Mouse (Mus musculus) embryonic facial prominence, embryonic 15.5 days (tissue): ENCODE data around the gene Hk3. TPM values are rescaled to one million over a fixed set of nuclear protein-coding genes. Genes with fewer than 3 reads are reported as not detected.

Source experiments
- ATAC-seq: fragments of 200-750 bp; cut with Nextera tagmentation; 2 replicates; pipeline ENCODE4 v1.8.0; 2017; ENCODE audit warnings: low read depth, moderate TSS enrichment; ENCODE audit not compliant: insufficient number of reproducible peaks, low FRiP score, low TSS enrichment
- H3K27ac ChIP-seq: fragments of 300-500 bp; sonication (generic); replicated peaks from 2 replicates; pipeline ENCODE4 v1.5.1; 2015; ENCODE audit warnings: mild to moderate bottlenecking, inconsistent platforms
- H3K27me3 ChIP-seq: fragments of 300-500 bp; sonication (generic); 2 replicates; pipeline ENCODE4 v1.6.1; 2015; ENCODE audit warnings: inconsistent platforms
- H3K36me3 ChIP-seq: fragments of 300-500 bp; sonication (generic); 2 replicates; pipeline ENCODE4 v1.6.1; 2015; ENCODE audit warnings: mild to moderate bottlenecking, inconsistent platforms
- H3K4me1 ChIP-seq: fragments of 300-500 bp; sonication (generic); 2 replicates; pipeline ENCODE4 v1.6.1; 2015; ENCODE audit warnings: inconsistent platforms
- H3K4me2 ChIP-seq: fragments of 300-500 bp; sonication (generic); replicated peaks from 2 replicates; pipeline ENCODE4 v1.6.1; 2015; ENCODE audit warnings: mild to moderate bottlenecking, inconsistent platforms
- H3K4me3 ChIP-seq: fragments of 300-500 bp; sonication (generic); replicated peaks from 2 replicates; pipeline ENCODE4 v1.5.1; 2015; ENCODE audit warnings: mild to moderate bottlenecking, inconsistent platforms
- H3K9ac ChIP-seq: fragments of 300-500 bp; sonication (generic); 2 replicates; pipeline ENCODE4 v1.6.1; 2015; ENCODE audit warnings: inconsistent platforms
- H3K9me3 ChIP-seq: fragments of 300-500 bp; sonication (generic); replicated peaks from 2 replicates; pipeline ENCODE4 v1.6.1; 2016; ENCODE audit warnings: inconsistent platforms
- WGBS: fragments of 180-500 bp; shearing (Covaris S2); methylation state at CpG from one replicate; pipeline ENCODE4 v1.1.7; 2015; 5-methylcytosine and 5-hydroxymethylcytosine counted together
- polyA plus RNA-seq: library from polyadenylated mRNA; unstranded; fragments of >200 nt; fragmentation: Nextera tagmentation; extraction: Ambion mirVana; gene quantifications from 2 replicates; pipeline ENCODE4 v1.2.1, GENCODE M21; 2015

Gene Hk3
- polyA plus RNA-seq, 1 experiment from 2014 or later, result 2.5 TPM

DNA sequence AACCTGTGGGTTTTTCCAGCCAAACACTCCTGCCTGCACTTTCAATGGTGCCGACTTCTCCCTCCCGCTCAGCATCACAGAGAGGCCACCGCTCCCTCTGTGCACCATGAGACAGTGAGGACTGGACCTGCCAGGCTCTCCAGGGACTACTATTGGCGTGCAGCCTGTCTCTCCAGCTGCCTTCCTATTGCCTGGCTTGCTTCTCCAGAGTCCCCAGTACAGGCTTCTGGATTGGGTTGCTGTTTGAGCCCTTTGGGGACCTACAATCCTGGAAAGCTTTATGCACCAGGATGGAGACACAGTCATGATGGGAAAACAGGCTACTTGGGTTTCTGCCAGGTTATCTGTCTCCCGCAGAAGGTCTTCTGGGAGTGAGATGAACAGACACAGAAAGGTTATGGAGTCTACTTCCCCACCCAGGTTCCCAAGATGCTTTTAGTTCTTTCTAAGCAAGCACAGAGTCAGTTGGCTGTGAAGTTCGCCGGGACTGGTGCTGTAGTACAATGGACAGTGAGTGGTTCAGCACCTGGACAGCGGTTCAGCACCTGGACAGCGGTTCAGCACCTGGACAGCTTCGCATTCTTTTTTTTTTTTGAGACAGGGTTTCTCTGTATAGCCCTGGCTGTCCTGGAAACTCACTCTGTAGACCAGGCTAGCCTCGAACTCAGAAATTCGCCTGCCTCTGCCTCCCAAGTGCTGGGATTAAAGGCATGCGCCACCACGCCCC lies 50.5 kb downstream of the Hk3 start:
- ATAC-seq, result no peak
- H3K27me3 ChIP-seq, result peaks cover 9% of the 10 kb centered on the region
- no peaks in the 10 kb centered on the region for H3K36me3 ChIP-seq
- no peak overlapping the region for H3K4me2 ChIP-seq
- H3K9ac ChIP-seq, result no peak overlapping the region
- WGBS, result 35% methylated on average over 14 of the region's 14 CpGs
- H3K9me3 ChIP-seq, result no peaks in the 10 kb centered on the region
- no peak overlapping the region for H3K4me3 ChIP-seq
- no peaks in the 10 kb centered on the region for H3K4me1 ChIP-seq
- no peak overlapping the region for H3K27ac ChIP-seq

DNA sequence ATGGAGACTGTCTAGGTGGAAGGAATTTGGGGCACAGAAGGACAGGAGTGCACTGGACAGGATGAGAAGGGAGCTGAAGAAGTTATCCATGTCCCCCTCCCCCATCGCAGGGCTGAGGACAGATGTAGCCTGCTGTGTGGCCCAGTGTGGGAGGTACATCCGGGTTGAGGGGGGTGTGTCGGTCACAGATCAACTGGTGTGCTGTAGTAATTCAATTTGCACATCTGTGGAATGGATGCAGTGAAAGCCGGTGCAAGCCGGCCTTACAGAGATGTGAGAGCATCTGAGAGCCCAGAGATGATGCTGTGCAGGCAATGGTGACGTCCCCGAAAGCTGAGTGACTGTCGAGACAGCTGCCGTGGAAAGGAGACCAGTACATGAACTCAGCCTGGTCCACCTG lies 51.7 kb downstream of the Hk3 start:
- Histone ChIP-seq H3K4me3 (no peak overlapping the region), H3K4me2 (no peak overlapping the region), H3K9me3 (no peaks in the 10 kb centered on the region), H3K36me3 (no peaks in the 10 kb centered on the region), H3K4me1 (no peaks in the 10 kb centered on the region), H3K27ac (no peak overlapping the region), H3K9ac (no peak overlapping the region), H3K27me3 (peaks cover 9% of the 10 kb centered on the region)
- WGBS, result 45% methylated on average over 9 of the region's 9 CpGs
- ATAC-seq, result no peak

DNA sequence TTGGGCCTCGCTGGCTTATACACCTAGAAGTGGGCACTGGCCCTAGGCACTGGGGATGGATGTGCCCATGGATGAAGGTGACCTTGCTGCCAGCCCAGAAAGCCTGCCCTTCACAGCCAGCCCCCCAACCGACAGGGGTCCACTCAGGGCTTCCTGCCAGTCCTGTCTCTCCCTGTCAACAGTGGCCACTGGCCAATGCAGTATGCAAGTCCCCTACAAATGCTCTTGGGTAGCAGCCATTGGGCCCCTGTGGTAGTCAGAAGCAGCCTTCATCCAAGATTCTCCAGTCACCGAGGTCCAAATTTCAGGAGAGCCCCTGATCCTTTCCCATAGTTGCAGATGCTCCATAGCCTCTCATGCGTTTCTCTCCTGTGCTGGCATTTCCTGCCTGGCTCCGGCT lies 52.5 kb downstream of the Hk3 start:
- Histone ChIP-seq H3K4me2 (no peak overlapping the region), H3K4me1 (no peaks in the 10 kb centered on the region), H3K9ac (no peak overlapping the region), H3K36me3 (no peaks in the 10 kb centered on the region), H3K27me3 (peaks cover 9% of the 10 kb centered on the region), H3K9me3 (no peaks in the 10 kb centered on the region), H3K27ac (no peak overlapping the region), H3K4me3 (no peak overlapping the region)
- 54% methylated on average over 5 of the region's 5 CpGs for WGBS
- ATAC-seq, result no peak

DNA sequence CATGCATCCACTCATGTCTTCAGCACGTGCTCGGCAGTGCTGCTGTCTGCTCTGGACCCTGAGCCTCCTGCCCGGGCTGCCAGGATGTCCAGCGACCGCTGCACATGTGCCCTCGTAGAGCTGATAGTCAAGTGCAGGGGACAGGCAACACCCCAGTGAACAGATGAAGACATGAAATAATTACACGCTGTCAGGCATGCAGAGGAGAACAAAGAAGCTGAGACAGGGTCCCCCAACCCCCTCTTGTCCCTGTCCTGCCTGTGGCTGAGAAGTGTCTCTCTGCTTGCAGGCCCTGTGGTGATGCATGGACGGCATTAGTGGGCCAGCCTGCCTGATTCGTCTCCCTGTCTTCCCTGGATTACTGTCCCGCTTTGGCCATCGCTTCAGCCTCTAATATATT lies 53.7 kb downstream of the Hk3 start:
- H3K9me3 ChIP-seq, result no peaks in the 10 kb centered on the region
- 50% methylated on average over 11 of the region's 11 CpGs for WGBS
- H3K4me3 ChIP-seq, result no peak overlapping the region
- H3K27me3 ChIP-seq, result peaks cover 9% of the 10 kb centered on the region
- ATAC-seq, result no peak
- H3K4me1 ChIP-seq, result no peaks in the 10 kb centered on the region
- no peak overlapping the region for H3K9ac ChIP-seq
- H3K27ac ChIP-seq, result no peak overlapping the region
- no peak overlapping the region for H3K4me2 ChIP-seq
- no peaks in the 10 kb centered on the region for H3K36me3 ChIP-seq

DNA sequence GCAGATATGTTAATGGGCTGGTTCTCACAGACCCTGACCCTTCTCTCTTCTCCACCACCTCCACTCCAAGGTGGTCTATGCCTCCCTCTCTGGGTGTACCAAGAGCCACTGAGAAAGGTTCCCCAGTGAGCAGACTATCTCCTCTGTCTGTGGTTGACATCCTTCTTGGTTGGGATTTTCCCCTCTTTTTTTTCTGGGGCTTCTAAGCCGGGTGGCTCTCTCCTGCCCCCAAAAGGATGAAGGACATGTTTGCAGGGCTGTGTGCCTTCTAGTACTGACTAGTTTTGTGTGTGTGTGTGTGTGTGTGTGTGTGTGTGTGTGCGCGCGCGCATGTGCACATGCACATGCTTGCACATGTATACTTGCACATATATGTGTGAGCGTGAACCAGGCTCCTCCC lies 55.9 kb downstream of the Hk3 start:
- Histone ChIP-seq H3K4me2 (no peak overlapping the region), H3K4me3 (no peak overlapping the region), H3K27ac (no peak overlapping the region), H3K36me3 (no peaks in the 10 kb centered on the region), H3K9ac (no peak overlapping the region), H3K4me1 (no peaks in the 10 kb centered on the region), H3K9me3 (no peaks in the 10 kb centered on the region), H3K27me3 (peaks cover 15% of the 10 kb centered on the region)
- 90% methylated on average over 6 of the region's 6 CpGs for WGBS
- ATAC-seq, result no peak

DNA sequence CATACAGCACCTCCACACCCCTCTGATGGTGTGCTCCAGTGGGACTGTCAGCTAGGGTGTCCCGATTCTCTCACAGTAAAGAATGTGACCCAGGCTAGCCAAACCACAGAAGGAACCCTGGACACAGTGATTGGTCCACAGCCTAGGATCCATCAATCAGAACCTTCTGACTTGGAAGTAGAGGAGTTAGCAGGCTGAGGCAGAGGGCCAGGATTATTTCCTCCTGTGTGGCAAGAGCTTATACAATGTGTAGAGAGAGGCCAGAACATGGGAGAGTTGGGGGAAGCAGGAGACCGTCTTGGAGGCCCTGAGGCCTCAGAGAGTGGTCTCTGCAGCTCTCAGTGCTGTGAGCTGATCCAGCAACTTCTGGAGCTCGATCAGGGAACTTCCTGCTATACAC lies 60.7 kb downstream of the Hk3 start:
- 60% methylated on average over 3 of the region's 3 CpGs for WGBS
- Histone ChIP-seq H3K4me3 (no peak overlapping the region), H3K36me3 (no peaks in the 10 kb centered on the region), H3K9ac (no peak overlapping the region), H3K4me1 (peaks cover 8% of the 10 kb centered on the region), H3K4me2 (no peak overlapping the region), H3K9me3 (no peaks in the 10 kb centered on the region), H3K27ac (no peak overlapping the region), H3K27me3 (peaks cover 38% of the 10 kb centered on the region; the same call in 1 of the 2 replicates)
- ATAC-seq, result no peak

DNA sequence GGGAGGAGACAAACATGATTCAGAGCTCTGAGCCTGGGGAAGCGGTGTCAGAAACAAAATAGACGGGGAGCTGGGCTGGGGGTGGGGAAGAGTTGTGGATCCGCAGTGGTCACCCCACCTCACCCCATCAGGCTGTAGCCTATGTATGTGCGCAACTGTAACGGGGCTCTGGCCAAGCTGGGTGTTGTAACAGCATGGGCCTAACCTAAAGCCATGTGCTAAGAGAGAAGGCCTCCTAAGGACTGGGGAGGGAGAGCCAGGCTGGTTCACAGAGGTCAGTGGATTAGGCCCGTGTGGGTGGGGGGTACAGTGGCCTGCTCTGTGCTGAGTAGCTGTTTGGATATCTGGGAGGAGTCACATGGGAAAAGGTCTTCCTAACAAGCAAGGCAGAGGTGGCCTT lies 61.3 kb downstream of the Hk3 start:
- ATAC-seq, result no peak
- Histone ChIP-seq H3K4me3 (no peak overlapping the region), H3K36me3 (no peaks in the 10 kb centered on the region), H3K27ac (no peak overlapping the region), H3K4me1 (peaks cover 8% of the 10 kb centered on the region), H3K9ac (no peak overlapping the region), H3K9me3 (no peaks in the 10 kb centered on the region), H3K27me3 (peaks cover 44% of the 10 kb centered on the region), H3K4me2 (no peak overlapping the region)
- 58% methylated on average over 6 of the region's 6 CpGs for WGBS

DNA sequence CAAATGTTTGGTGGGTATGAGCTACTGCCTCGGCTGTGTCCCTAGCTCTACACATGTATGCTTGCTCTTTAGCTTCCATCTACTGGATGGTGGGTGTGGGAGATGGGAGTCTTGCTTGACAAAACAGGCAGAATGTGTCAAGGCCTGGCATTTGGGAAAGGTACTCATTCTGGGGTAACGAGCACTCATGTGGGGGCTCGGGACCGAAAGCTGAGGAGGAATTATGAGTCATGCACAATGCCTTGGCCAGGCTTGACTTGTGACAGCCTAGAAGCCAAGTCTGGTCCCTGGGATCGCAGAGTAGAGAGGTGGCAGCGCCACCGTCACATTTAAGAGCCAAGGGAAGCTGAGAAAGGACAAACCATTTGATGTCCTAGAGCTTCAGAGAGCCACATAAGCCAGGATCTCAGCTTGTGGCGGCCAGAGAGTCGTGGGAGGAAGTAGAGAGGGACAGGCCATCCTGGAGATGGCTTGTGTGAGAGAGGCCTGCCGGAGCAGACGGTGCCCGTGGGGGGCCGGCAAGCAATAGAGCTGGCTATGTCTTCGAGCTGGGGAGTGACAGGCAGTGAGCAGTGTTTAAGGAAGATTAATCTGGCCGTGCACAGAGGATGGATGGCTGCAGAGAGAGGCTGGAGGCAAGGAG lies 62.0 kb downstream of the Hk3 start:
- ATAC-seq, result no peak
- peaks cover 8% of the 10 kb centered on the region for H3K4me1 ChIP-seq
- no peak overlapping the region for H3K27ac ChIP-seq
- no peaks in the 10 kb centered on the region for H3K9me3 ChIP-seq
- H3K36me3 ChIP-seq, result no peaks in the 10 kb centered on the region
- no peak overlapping the region for H3K4me2 ChIP-seq
- peaks cover 50% of the 10 kb centered on the region for H3K27me3 ChIP-seq
- H3K9ac ChIP-seq, result no peak overlapping the region
- WGBS, result 56% methylated on average over 15 of the region's 15 CpGs
- no peak overlapping the region for H3K4me3 ChIP-seq

DNA sequence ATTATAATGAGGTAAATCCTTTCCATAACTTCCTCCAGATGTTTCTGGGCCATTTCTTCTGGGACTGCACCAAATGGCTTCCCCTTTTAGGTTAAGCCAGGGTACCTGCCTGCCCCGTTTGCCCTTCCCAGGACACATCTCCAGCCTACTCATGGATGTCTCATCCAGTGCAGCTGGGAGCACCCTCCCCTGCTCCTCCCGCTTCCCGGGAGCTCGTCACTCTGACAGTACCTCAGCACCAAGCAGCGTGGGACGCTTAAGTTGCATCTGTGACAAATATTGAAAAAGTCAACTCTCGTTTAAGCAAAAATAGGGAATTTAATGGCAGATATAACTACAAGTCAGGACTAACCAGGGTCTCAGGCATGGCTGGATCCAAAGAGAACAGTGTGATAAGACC lies 63.9 kb downstream of the Hk3 start:
- Histone ChIP-seq H3K36me3 (no peaks in the 10 kb centered on the region), H3K4me2 (no peak overlapping the region), H3K4me1 (peaks cover 8% of the 10 kb centered on the region), H3K4me3 (no peak overlapping the region), H3K9ac (no peak overlapping the region), H3K9me3 (no peaks in the 10 kb centered on the region), H3K27me3 (peaks cover 68% of the 10 kb centered on the region), H3K27ac (no peak overlapping the region)
- ATAC-seq, result no peak
- WGBS, result 48% methylated on average over 7 of the region's 7 CpGs

Other genes starting within 250 kb of the Hk3 start
- not detected in 2 replicates for gene Eif4e1b, start 237.4 kb downstream of the Hk3 start, polyA plus RNA-seq
- 9.2 and 11.3 TPM in 2 replicates for gene Tspan17, start 232.0 kb downstream of the Hk3 start, polyA plus RNA-seq
- gene Unc5a, start 72.0 kb downstream of the Hk3 start, polyA plus RNA-seq, result 1.5 and 2.0 TPM in 2 replicates
- 27.8 and 32.2 TPM in 2 replicates for gene Uimc1, start 78.9 kb upstream of the Hk3 start, polyA plus RNA-seq
- gene Zfp346, start 83.9 kb upstream of the Hk3 start, polyA plus RNA-seq, result 24.3 and 26.3 TPM in 2 replicates
- not detected in 2 replicates for gene Gm17617, start 112.2 kb upstream of the Hk3 start, polyA plus RNA-seq
- gene Fgfr4, start 131.3 kb upstream of the Hk3 start, polyA plus RNA-seq, result 12.7 and 14.6 TPM in 2 replicates
- gene Nsd1, start 188.4 kb upstream of the Hk3 start, polyA plus RNA-seq, result 54.0 and 56.0 TPM in 2 replicates